Mouse (Mus musculus) forebrain, embryonic 12.5 days (tissue): ENCODE data around the gene Ppp1cb. TPM values are rescaled to one million over a fixed set of nuclear protein-coding genes. Genes with fewer than 3 reads are reported as not detected.
"Not testable (repeated sequence)": the region's sequence is repeated elsewhere in the genome, so short reads cannot be mapped to it uniquely, and the experiment has no call there.

Source experiments
- ATAC-seq: fragments of 200-750 bp; cut with Nextera tagmentation; 2 replicates; pipeline ENCODE4 v1.8.0; 2017; ENCODE audit warnings: moderate TSS enrichment; ENCODE audit not compliant: low FRiP score
- H3K27ac ChIP-seq: fragments of 300-500 bp; sonication (generic); 2 replicates; pipeline ENCODE4 v1.5.1; 2016; ENCODE audit warnings: mild to moderate bottlenecking
- H3K27me3 ChIP-seq: fragments of 300-500 bp; sonication (generic); 2 replicates; pipeline ENCODE4 v1.6.1; 2016; ENCODE audit warnings: mild to moderate bottlenecking
- H3K36me3 ChIP-seq: fragments of 300-500 bp; sonication (generic); replicated peaks from 2 replicates; pipeline ENCODE4 v1.6.1; 2016; ENCODE audit warnings: mild to moderate bottlenecking
- H3K4me1 ChIP-seq: fragments of 300-500 bp; sonication (generic); 2 replicates; pipeline ENCODE4 v1.6.1; 2016
- H3K4me2 ChIP-seq: fragments of 300-500 bp; sonication (generic); 2 replicates; pipeline ENCODE4 v1.6.1; 2016; ENCODE audit warnings: mild to moderate bottlenecking, moderate library complexity
- H3K4me3 ChIP-seq: fragments of 300-500 bp; sonication (generic); replicated peaks from 2 replicates; pipeline ENCODE4 v1.5.1; 2016; ENCODE audit warnings: mild to moderate bottlenecking
- H3K9ac ChIP-seq: fragments of 300-500 bp; sonication (generic); 2 replicates; pipeline ENCODE4 v1.6.1; 2016; ENCODE audit warnings: mild to moderate bottlenecking
- H3K9me3 ChIP-seq: fragments of 300-500 bp; sonication (generic); 2 replicates; pipeline ENCODE4 v1.6.1; 2016
- WGBS: fragments of 180-500 bp; shearing (Covaris S2); methylation state at CpG from one replicate; pipeline ENCODE4 v1.1.7; 2016; 5-methylcytosine and 5-hydroxymethylcytosine counted together
- polyA plus RNA-seq: library from polyadenylated mRNA; unstranded; fragments of >200 nt; fragmentation: Nextera tagmentation; extraction: Ambion mirVana; gene quantifications from 2 replicates; pipeline ENCODE4 v1.2.1, GENCODE M21; 2016

Ppp1cb gene
- polyA plus RNA-seq, 1 experiment from 2014 or later, result 226 TPM

DNA sequence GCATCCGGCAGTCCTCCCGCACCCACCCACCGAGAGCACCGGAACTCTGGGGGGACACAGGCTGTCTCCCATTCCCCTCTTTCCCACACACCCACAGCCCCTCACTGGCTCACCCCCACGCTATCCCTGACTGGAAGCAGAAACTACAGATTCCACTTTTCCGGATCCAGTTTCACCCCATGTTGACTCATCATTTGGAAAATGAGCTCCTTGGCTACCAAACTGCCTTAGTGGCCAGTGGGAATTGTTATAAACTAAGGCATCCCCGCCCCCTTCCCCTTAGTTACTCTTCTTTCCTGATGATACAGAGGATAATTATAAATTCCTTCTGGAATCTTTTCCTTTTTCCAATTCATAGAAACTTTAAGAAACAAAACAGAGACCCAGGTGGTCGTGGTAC is 34.2 kb upstream of the Ppp1cb start:
- ATAC-seq, result no peak
- no peak overlapping the region for H3K4me2 ChIP-seq
- no peak overlapping the region for H3K4me3 ChIP-seq
- no peaks in the 10 kb centered on the region for H3K9me3 ChIP-seq
- H3K27me3 ChIP-seq, result no peaks in the 10 kb centered on the region
- H3K36me3 ChIP-seq, result no peaks in the 10 kb centered on the region
- no peak overlapping the region for H3K9ac ChIP-seq
- WGBS, result 95% methylated on average over 8 of the region's 8 CpGs
- H3K27ac ChIP-seq, result no peak overlapping the region
- H3K4me1 ChIP-seq, result peaks cover 11% of the 10 kb centered on the region

DNA sequence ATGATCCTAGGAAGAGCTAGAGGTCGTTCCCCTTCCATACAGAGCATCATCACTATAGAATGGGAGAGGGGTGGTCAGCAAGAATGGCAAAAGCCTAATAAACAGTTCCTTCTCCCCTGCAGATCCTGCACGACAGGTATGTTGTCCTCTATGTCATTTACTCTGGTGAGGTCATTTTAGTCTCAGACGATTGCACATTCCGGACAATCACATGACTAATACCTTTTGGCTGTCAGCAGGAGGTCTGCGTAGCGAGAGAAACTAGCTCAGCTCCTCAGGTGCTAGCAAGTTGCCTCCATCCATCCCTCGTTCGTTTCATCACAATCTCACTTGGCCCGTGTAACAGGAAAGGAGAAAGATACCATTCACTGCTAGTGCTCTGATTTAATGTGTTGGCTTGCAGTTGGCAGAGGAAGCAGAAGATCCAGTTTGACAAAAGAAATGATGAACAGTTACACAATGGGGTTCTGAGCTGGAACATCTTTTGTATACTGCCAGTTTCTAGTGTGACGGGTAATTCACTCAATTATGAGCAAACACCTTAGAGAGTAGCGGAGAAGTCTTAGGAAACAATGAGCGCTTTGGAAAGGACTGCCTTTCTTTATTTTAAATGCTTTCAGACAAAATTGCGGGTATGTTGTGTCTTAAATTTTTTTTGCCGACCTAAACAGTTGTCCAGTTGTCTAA is 33.0 kb upstream of the Ppp1cb start:
- ATAC-seq, result no peak
- peaks cover 11% of the 10 kb centered on the region for H3K4me1 ChIP-seq
- H3K4me2 ChIP-seq, result no peak overlapping the region
- no peak overlapping the region for H3K4me3 ChIP-seq
- H3K9me3 ChIP-seq, result no peaks in the 10 kb centered on the region
- no peak overlapping the region for H3K9ac ChIP-seq
- no peaks in the 10 kb centered on the region for H3K36me3 ChIP-seq
- 75% methylated on average over 14 of the region's 14 CpGs for WGBS
- no peak overlapping the region for H3K27ac ChIP-seq
- no peaks in the 10 kb centered on the region for H3K27me3 ChIP-seq

DNA sequence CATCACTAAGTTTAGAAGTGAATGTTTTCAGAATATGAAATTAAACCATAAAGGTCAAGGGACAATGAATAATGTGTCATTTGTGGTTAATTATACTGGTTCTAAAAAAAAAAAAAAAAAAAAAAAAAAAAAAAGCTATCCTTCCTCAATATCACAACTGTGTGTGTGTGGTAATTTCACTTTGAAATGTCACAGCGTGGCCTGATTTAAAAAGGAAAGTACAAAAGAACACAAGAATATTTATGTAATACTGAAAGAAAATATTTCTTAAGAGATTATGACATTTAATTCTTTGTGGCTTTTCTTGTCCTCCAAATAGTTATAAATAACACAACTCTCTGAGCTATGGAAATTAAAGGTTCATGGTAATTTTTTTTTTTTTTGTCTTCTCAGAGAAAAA is 28.2 kb upstream of the Ppp1cb start:
- Histone ChIP-seq H3K9ac (no peak overlapping the region), H3K4me1 (no peaks in the 10 kb centered on the region), H3K4me2 (no peak overlapping the region), H3K4me3 (no peak overlapping the region), H3K9me3 (no peaks in the 10 kb centered on the region), H3K27ac (no peak overlapping the region), H3K27me3 (no peaks in the 10 kb centered on the region), H3K36me3 (no peaks in the 10 kb centered on the region)
- ATAC-seq, result no peak
- WGBS, result 93% methylated on average over 1 of the region's 1 CpGs

GRCm38 (mm10) chr5:32434346-32434745 is 24.3 kb upstream of the Ppp1cb start:
- not testable (repeated sequence) for ATAC-seq, H3K36me3 ChIP-seq, H3K27ac ChIP-seq, H3K4me2 ChIP-seq, H3K4me1 ChIP-seq, H3K9me3 ChIP-seq, H3K4me3 ChIP-seq, H3K27me3 ChIP-seq, H3K9ac ChIP-seq
- WGBS, result 91% methylated on average over 3 of the region's 3 CpGs

GRCm38 (mm10) chr5:32435612-32436011 is 23.0 kb upstream of the Ppp1cb start:
- Histone ChIP-seq H3K4me3 (no peak overlapping the region), H3K4me1 (no peaks in the 10 kb centered on the region), H3K27ac (no peak overlapping the region), H3K9me3 (no peaks in the 10 kb centered on the region), H3K36me3 (no peaks in the 10 kb centered on the region), H3K4me2 (no peak overlapping the region), H3K9ac (no peak overlapping the region), H3K27me3 (no peaks in the 10 kb centered on the region)
- 93% methylated on average over 3 of the region's 3 CpGs for WGBS
- no peak for ATAC-seq

DNA sequence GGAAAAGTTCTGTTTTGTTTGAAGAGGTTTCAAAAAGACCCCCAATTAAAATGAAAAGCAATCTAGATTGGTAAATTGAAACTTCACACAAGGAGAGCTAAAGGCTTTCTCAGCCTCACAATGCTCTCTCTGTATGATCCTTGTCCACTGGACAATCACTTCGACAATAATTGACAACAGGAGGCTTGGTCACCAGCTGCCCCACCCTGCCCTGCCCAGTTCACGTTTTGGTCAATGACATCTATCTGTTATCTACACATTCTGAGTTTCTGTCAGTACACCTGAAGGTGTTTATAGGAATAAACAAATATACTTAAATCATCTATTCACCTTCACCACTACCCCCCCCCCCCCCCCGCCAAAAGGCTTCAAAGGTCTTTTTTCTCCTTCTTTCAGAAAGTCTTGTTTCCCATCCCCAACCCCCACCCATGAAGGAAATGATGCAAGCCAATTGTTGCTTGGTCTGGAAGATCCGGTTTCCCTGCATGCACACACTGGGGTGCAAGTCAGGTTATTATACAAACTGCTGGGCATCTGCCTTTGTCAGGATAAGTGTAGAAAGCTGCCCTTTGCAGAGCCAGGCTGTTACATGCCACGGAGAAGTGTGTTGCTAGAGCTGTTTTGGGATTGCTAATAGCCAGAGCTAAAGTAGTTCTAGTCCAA is 20.6 kb upstream of the Ppp1cb start:
- H3K4me2 ChIP-seq, result no peak overlapping the region
- no peak overlapping the region for H3K27ac ChIP-seq
- H3K36me3 ChIP-seq, result no peaks in the 10 kb centered on the region
- H3K27me3 ChIP-seq, result no peaks in the 10 kb centered on the region
- no peak overlapping the region for H3K4me3 ChIP-seq
- no peaks in the 10 kb centered on the region for H3K4me1 ChIP-seq
- no peak overlapping the region for H3K9ac ChIP-seq
- H3K9me3 ChIP-seq, result no peaks in the 10 kb centered on the region
- no peak for ATAC-seq
- 36% methylated on average over 5 of the region's 5 CpGs for WGBS

GRCm38 (mm10) chr5:32438564-32438922 is 20.1 kb upstream of the Ppp1cb start:
- Histone ChIP-seq H3K4me2 (no peak overlapping the region), H3K27ac (no peak overlapping the region), H3K4me3 (no peak overlapping the region), H3K9me3 (no peaks in the 10 kb centered on the region), H3K36me3 (no peaks in the 10 kb centered on the region), H3K4me1 (no peaks in the 10 kb centered on the region), H3K27me3 (no peaks in the 10 kb centered on the region), H3K9ac (no peak overlapping the region)
- WGBS, result 45% methylated on average over 2 of the region's 2 CpGs
- no peak for ATAC-seq

DNA sequence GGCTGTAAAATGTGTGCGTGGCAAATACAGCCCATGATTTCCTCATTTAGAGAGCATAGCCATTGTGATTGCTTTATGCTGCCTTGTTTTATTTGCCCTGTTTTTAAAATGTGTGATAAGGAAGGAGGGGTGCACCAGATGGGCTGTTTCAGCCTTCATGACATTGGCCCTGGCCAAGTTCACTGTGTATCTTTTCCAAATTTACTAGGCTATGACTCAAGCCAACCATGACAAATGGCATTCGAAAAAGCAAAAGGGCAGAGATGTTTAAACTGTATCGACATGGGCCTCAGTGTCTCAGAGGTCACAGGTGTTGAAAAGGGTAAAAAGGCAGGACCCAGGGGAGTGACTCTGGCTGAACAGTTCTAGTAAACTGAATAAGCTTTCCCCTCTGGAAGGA is 17.3 kb upstream of the Ppp1cb start:
- Histone ChIP-seq H3K36me3 (no peaks in the 10 kb centered on the region), H3K9me3 (no peaks in the 10 kb centered on the region), H3K4me3 (no peak overlapping the region), H3K9ac (no peak overlapping the region), H3K27me3 (no peaks in the 10 kb centered on the region), H3K4me2 (no peak overlapping the region), H3K27ac (no peak overlapping the region), H3K4me1 (peaks cover 5% of the 10 kb centered on the region)
- 84% methylated on average over 3 of the region's 3 CpGs for WGBS
- no peak for ATAC-seq

- 88% methylated on average over 4 of the region's 4 CpGs for WGBS
- no peaks in the 10 kb centered on the region for H3K36me3 ChIP-seq
- no peak overlapping the region for H3K4me3 ChIP-seq
- H3K27ac ChIP-seq, result no peak overlapping the region
- H3K4me1 ChIP-seq, result peaks cover 5% of the 10 kb centered on the region
- no peak for ATAC-seq
- no peak overlapping the region for H3K9ac ChIP-seq
- no peaks in the 10 kb centered on the region for H3K27me3 ChIP-seq
- no peak overlapping the region for H3K4me2 ChIP-seq
- no peaks in the 10 kb centered on the region for H3K9me3 ChIP-seq
Measured at GRCm38 (mm10) chr5:32441992-32442575, 16.6 kb upstream of the Ppp1cb start.

DNA sequence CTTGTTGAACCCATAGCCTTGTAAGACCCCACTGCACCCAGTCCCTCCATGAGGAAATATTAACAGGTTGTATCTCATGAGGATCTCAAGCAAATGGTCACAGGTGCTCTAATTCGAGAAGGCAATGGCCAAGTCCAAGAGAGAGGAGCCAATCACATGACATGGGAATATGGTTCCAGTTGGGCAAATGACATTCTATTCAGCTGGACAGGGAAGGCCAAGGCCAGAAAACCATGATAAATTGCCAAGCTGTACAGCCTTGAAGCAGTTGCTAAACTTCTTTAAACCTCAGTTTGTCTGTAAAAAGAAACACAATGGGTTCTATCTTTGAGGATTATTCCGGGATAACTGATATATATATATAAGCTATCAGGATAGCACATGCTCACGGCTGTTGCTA is 14.7 kb upstream of the Ppp1cb start:
- Histone ChIP-seq H3K4me1 (peaks cover 5% of the 10 kb centered on the region), H3K4me3 (no peak overlapping the region), H3K27ac (no peak overlapping the region), H3K9ac (no peak overlapping the region), H3K4me2 (no peak overlapping the region), H3K27me3 (no peaks in the 10 kb centered on the region), H3K9me3 (no peaks in the 10 kb centered on the region), H3K36me3 (no peaks in the 10 kb centered on the region)
- ATAC-seq, result no peak
- WGBS, result 95% methylated on average over 3 of the region's 3 CpGs

- ATAC-seq, result no peak
- Histone ChIP-seq H3K4me2 (no peak overlapping the region), H3K27ac (no peak overlapping the region; the same call in 1 of the 2 replicates), H3K9me3 (no peaks in the 10 kb centered on the region), H3K4me1 (peaks cover 5% of the 10 kb centered on the region), H3K27me3 (no peaks in the 10 kb centered on the region), H3K4me3 (no peak overlapping the region), H3K9ac (no peak overlapping the region), H3K36me3 (no peaks in the 10 kb centered on the region)
- WGBS, result 41% methylated on average over 11 of the region's 11 CpGs
Measured at GRCm38 (mm10) chr5:32445287-32445921, 13.2 kb upstream of the Ppp1cb start.

GRCm38 (mm10) chr5:32446394-32446793 is 12.2 kb upstream of the Ppp1cb start:
- no peaks in the 10 kb centered on the region for H3K27me3 ChIP-seq
- H3K27ac ChIP-seq, result no peak overlapping the region
- 42% methylated on average over 5 of the region's 5 CpGs for WGBS
- H3K4me1 ChIP-seq, result peaks cover 5% of the 10 kb centered on the region
- H3K36me3 ChIP-seq, result no peaks in the 10 kb centered on the region
- no peak overlapping the region for H3K9ac ChIP-seq
- no peak overlapping the region for H3K4me2 ChIP-seq
- ATAC-seq, result no peak
- no peaks in the 10 kb centered on the region for H3K9me3 ChIP-seq
- no peak overlapping the region for H3K4me3 ChIP-seq
